Mouse (Mus musculus): ENCODE results near the gene Mfsd8. TPM values are rescaled to one million over a fixed set of nuclear protein-coding genes. Genes with fewer than 3 reads are reported as not detected.
A peak's percentile ranks its signal among the peaks of the same experiment; 100 is the strongest.

The Mfsd8 gene
- polyA plus RNA-seq, 1 experiment from 2014 or later = 6.7 TPM

DNA sequence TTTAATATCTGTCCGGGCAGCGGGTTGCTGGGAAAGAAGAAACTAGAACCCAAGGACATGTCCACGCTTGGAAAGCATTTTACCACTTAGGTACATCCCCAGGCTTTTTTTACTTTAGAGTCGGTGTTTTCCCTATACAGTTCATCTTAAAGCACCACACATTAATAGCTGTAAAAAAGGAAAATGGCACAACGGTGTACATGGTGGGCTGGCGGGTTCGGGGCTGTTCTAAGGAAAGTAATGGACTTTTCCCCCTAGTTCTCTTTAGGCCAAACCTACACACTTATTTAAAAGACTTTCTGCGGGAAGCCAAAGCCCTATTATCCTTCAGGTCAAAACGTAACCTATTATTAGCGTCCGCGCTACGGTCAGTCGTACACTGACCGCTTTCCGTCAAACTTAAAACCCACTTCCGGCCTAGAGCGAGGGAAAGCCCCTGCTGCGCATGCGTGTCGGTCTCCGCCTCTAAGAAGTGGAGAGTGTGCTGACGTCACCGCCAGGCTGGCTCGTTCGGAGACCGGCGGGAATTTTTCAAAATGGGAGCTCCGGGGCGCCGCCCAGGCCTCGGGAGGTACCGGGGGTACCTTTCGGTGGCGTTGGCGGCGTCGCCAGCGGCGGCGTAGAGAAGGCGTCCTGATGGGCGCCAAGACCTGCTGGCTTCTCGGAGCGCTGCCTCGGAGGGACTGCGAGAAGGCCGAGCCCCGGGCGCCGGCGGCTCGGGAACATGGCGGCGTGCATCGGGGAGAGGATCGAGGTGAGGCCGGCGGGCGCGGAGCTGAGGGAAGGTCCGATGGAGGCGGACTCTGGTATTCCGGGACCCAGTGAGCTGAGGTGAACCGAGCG is 46.9 kb downstream of the Mfsd8 start, which contains the start of gene Plk4:
Gene Plk4 (plus strand): TSS at position 490 of the 843 bp plus-strand sequence.
- peak within 1 kb of the TSS; percentile 93 for H3K9ac ChIP-seq
- 2% methylated on average over 66 of the region's 66 CpGs for WGBS
- peaks cover 14% of the 10 kb centered on the region for H3K36me3 ChIP-seq
- peak within 1 kb of the TSS; percentile 85 for H3K27ac ChIP-seq
- no peaks in the 10 kb centered on the region for H3K27me3 ChIP-seq
- H3K4me1 ChIP-seq = peaks cover 14% of the 10 kb centered on the region
- peak within 1 kb of the TSS; percentile 98 for H3K4me3 ChIP-seq (replicated peaks)
- H3K4me2 ChIP-seq = peak within 1 kb of the TSS; percentile 79
- H3K9me3 ChIP-seq (replicated peaks) = no peaks in the 10 kb centered on the region
- ATAC-seq (replicated peaks; ENCODE audit: low FRiP score) = peak; percentile 99

DNA sequence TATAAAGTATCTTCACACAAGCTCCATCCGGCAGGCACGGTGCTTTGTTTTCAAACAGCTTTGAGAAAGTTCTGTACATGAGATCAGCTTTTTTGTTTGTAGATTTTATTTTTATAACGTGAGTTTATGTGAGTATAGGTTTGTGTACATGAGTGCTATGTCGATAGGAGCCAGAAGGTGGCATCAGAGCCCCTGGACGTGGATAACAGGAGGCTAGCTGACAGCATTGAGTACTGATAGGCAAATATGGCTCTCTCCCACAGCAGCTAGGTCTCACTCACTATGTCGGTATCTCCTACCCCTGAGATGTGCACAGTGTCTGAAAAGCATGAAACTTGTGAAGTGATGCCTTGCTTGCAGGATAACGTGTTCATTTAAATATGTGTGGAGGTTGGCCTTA is 48.2 kb downstream of the Mfsd8 start:
- no peak overlapping the region for H3K9ac ChIP-seq
- peaks cover 14% of the 10 kb centered on the region for H3K4me1 ChIP-seq
- H3K36me3 ChIP-seq = peaks cover 11% of the 10 kb centered on the region
- H3K9me3 ChIP-seq (replicated peaks) = no peaks in the 10 kb centered on the region
- ATAC-seq (replicated peaks; ENCODE audit: low FRiP score) = no peak
- no peak overlapping the region for H3K4me3 ChIP-seq (replicated peaks)
- WGBS = 40% methylated on average over 7 of the region's 7 CpGs
- no peak overlapping the region for H3K27ac ChIP-seq
- H3K27me3 ChIP-seq = no peaks in the 10 kb centered on the region
- no peak overlapping the region for H3K4me2 ChIP-seq

- Histone ChIP-seq H3K4me3 (replicated peaks) (no peak overlapping the region), H3K27me3 (no peaks in the 10 kb centered on the region), H3K9ac (no peak overlapping the region), H3K9me3 (replicated peaks) (no peaks in the 10 kb centered on the region), H3K4me1 (peaks cover 14% of the 10 kb centered on the region), H3K36me3 (peaks cover 11% of the 10 kb centered on the region), H3K4me2 (no peak overlapping the region), H3K27ac (no peak overlapping the region)
- WGBS = 68% methylated on average over 1 of the region's 1 CpGs
- ATAC-seq (replicated peaks; ENCODE audit: low FRiP score) = no peak
Measured at GRCm38 (mm10) chr3:40798054-40798453, 48.6 kb downstream of the Mfsd8 start.

DNA sequence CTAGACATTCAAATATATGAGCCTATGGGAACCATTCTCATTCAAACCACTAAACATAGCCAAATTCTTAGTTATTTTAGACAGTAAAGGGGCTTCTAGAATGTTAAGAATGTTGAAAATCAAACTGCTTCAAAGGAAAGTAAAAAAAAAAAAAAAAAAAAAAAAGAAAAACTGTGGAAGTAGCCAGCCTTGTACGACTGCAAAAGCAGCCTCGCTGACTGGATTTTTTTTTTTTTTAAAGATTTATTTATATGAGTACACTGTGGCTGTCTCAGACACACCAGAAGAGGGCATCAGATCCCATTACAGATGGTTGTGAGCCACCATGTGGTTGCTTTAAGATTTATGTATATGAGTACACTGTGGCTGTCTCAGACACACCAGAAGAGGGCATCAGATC is 52.9 kb downstream of the Mfsd8 start:
- H3K27me3 ChIP-seq = no peaks in the 10 kb centered on the region
- no peak overlapping the region for H3K4me2 ChIP-seq
- no peak overlapping the region for H3K9ac ChIP-seq
- no peaks in the 10 kb centered on the region for H3K36me3 ChIP-seq
- WGBS = 71% methylated on average over 2 of the region's 2 CpGs
- H3K4me3 ChIP-seq (replicated peaks) = no peak overlapping the region
- H3K9me3 ChIP-seq (replicated peaks) = no peaks in the 10 kb centered on the region
- H3K27ac ChIP-seq = no peak overlapping the region
- H3K4me1 ChIP-seq = no peaks in the 10 kb centered on the region
- no peak for ATAC-seq (replicated peaks; ENCODE audit: low FRiP score)

Other genes starting within 250 kb of the Mfsd8 start
- 0.10 and 0.12 TPM in 2 replicates for gene Slc25a31, start 138.0 kb downstream of the Mfsd8 start, polyA plus RNA-seq (2015; fragmentation: Nextera tagmentation; extraction: Ambion mirVana)
- 8.1 and 10.3 TPM in 2 replicates for gene Hspa4l, start 102.4 kb downstream of the Mfsd8 start, polyA plus RNA-seq (2015; fragmentation: Nextera tagmentation; extraction: Ambion mirVana)
- 57.8 and 61.8 TPM in 2 replicates for gene Plk4, start 46.9 kb downstream of the Mfsd8 start, polyA plus RNA-seq (2015; fragmentation: Nextera tagmentation; extraction: Ambion mirVana)
- 8.7 and 10.2 TPM in 2 replicates for gene Abhd18, start 84 bp upstream of the Mfsd8 start, polyA plus RNA-seq (2015; fragmentation: Nextera tagmentation; extraction: Ambion mirVana)
- gene 1700034I23Rik, start 55.7 kb upstream of the Mfsd8 start, polyA plus RNA-seq (2015; fragmentation: Nextera tagmentation; extraction: Ambion mirVana) = 0.10 and 0.35 TPM in 2 replicates
- 8.3 and 10.1 TPM in 2 replicates for gene Larp1b, start 102.9 kb upstream of the Mfsd8 start, polyA plus RNA-seq (2015; fragmentation: Nextera tagmentation; extraction: Ambion mirVana)
- 40.9 and 41.0 TPM in 2 replicates for gene Pgrmc2, start 236.2 kb upstream of the Mfsd8 start, polyA plus RNA-seq (2015; fragmentation: Nextera tagmentation; extraction: Ambion mirVana)

Data from kidney, embryonic 15.5 days (tissue).